Mouse (Mus musculus) spleen, postnatal 36 days (tissue): Measurements from ENCODE around the gene Lsr.
"Not testable (repeated sequence)": the region's sequence is repeated elsewhere in the genome, so short reads cannot be mapped to it uniquely, and the experiment has no call there.

Source experiments
- DNase-seq, 2 experiments: peaks; one replicate each; pipeline ENCODE4 v3.0.0; 2022; ENCODE audit warnings: low spot score in 2 of 2, mixed read lengths in 1 of 2

Gene Lsr

DNA sequence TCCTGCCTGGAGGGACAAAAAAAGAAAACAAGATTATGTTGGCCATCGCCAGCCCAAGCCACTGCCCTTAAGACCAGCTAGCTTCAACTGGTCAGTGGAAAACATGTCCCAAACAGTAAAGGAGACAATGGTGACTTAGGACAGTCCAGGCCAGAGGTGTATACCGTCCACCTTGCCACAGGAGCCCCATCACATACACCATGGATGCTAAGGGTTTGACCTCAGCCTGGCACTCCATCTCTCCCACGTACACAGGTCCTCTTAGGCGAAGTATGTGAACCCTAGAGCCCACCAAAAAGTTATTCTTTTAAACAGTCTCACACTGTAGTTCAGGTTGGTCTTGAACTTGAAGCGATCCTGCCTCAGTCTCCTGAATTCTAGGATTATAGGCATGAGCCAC lies 10.4 kb downstream of the Lsr start:
- DNase-seq: no peak

DNA sequence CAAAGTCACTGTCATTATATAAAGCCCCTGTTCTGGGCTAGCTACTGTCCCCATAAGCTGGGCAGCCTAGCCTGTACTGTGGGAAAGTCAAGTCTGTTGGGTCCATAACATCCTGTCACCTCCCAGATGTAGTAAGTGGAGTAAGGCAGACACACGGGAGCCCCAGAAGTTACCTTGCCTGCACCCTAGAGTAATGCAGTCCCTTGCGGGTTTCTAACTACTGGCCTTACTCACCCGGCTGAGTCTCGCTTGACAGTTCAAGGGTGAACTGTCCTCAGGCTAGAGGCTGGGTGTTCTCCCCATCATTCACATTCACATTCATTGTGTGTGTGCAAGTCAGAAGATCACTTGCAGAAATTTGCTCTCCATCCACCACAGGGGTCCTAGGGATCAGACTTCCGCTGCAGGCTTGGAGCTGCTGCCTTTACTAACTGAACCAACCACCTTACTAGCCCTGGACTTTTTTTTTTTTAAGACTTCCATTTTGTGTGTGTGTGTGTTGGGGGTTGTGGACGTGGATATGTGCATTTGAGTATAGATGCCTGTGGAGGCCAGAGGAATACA lies 13.4 kb downstream of the Lsr start:
- DNase-seq: no peak

GRCm38 (mm10) chr7:30958866-30959487 lies 14.3 kb downstream of the Lsr start:
- no peak for DNase-seq

GRCm38 (mm10) chr7:30958109-30958865 lies 15.0 kb downstream of the Lsr start:
- DNase-seq: peak in 1 of 2 experiments; percentile 14

DNA sequence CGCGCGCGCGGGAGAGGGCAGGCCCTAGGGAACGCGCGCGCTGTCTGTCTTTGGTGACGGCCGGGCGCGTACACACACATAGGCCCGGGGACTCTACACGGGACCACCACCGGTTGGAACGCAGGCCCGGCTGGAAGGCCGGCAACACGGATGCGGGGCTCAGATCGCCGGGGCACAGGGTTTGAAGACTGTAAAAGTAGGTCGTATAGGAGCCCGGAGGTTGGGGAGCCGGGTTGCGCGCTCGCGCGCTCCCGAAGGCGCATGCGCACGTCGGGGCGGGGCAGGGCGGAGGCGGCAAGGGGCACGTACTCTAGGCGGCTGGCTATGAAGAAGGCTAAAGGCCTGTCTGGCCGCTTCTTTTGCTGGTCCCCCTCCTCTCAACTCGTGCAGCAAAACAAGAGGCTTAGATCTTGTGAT lies 15.9 kb downstream of the Lsr start:
- DNase-seq: peak; percentile 89 to 90

DNA sequence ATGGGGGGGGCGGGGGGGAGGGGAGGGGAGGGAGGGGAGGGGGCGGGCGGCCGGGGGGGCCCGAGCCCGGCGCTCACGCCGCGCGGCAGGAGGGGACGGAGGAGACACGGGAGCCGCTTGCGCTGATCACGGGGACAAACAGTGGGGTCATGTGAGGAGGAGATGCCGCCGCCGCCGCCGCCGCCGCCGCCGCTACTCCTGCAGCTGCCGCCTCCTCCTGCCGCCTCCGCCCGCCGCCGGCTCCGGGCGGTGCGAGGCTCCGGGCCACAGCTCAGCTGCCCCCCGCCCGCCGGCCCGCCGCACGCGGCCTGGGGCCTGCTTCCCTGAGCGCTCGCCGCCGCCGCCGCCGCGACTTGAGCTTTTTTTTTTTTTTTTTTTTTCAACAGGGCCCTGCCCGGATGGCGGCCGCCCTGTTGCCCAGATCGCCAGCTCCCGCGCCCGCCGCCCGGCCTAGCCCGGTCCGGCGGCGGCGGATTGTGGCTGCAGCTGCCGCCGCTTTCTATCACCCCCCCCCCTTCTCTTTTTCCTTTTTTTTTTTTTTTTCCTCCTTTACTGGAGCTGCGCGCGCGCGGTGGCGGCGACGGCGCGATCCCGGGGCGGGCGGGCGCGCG lies 16.4 kb downstream of the Lsr start, which contains the start of gene Usf2:
TSS of gene Usf2 (minus strand) at position 48 of the 611 bp plus-strand sequence.
- peak; percentile 81 to 84 for DNase-seq

GRCm38 (mm10) chr7:30956357-30956751 lies 16.9 kb downstream of the Lsr start:
- no peak for DNase-seq

- peak; percentile 79 to 84 for DNase-seq
Measured at GRCm38 (mm10) chr7:30955584-30956356, 17.5 kb downstream of the Lsr start.

- DNase-seq: no peak
Measured at GRCm38 (mm10) chr7:30954971-30955520, 18.2 kb downstream of the Lsr start.

- DNase-seq: no peak
Measured at GRCm38 (mm10) chr7:30954036-30954435, 19.2 kb downstream of the Lsr start.

DNA sequence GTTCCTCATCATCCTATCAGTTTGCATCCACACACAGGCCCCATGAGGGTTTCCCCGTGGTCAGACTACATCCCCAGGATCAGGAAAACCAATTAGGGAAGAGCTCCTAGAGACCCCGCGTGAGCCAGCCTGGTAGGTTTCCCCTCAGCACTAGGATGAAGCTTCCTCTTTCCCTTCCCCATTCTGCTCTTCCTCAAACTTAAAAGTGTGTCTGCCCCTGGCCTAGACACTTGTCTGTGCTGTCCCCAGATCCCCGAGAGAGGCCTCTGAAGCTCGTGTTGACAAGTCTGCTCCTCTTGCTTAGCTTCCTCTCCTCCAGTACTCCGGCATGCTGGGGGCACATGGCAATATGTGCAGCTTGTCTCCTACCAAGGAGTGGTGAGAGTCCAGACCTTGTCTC lies 19.8 kb downstream of the Lsr start:
- peak; percentile 51 to 62 for DNase-seq

DNA sequence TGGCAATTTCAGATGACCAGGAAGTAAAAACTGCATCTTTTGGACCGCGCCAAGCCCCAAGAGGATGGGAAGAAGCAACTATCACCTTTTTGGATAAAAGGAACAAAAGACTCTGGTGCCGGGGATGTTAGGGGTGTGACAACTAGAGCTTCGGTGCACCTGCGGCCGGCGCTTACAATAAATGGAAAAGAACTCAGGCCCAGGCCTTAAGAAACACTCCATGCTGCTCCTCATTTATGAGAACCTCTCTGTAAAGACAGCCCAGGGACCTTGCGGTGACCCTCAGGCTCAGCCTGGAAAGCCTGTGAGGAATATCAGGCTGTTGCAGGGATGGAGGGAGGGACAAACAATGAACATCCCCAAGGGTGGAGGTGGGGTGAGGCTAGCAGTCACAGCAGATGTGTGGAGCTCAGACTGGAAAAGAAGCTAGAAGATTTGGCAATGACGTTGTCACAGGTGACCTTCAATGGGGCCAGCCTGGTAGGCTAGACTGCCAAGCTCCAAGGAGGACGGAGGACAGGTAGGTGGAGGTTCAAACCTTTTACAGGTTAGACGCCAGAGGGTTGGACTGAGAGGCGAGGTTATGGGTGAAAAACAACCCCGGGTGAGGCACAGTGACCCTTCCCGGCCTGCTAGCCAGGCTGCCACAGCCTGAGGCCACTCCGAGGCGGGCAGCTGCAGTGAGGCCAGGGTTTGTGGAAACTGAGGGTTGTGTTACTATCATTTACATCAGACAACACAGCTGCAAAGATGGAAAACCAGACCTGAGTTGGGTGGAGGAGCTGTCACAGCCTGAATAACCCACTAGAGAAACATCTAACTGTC lies 20.6 kb downstream of the Lsr start:
- no peak for DNase-seq

- not testable (repeated sequence) for DNase-seq
Measured at GRCm38 (mm10) chr7:30949902-30950301, 23.4 kb downstream of the Lsr start.

GRCm38 (mm10) chr7:30945876-30946275 lies 27.4 kb downstream of the Lsr start:
- no peak for DNase-seq

- not testable (repeated sequence) for DNase-seq
Measured at GRCm38 (mm10) chr7:30945466-30945865, 27.8 kb downstream of the Lsr start.

DNA sequence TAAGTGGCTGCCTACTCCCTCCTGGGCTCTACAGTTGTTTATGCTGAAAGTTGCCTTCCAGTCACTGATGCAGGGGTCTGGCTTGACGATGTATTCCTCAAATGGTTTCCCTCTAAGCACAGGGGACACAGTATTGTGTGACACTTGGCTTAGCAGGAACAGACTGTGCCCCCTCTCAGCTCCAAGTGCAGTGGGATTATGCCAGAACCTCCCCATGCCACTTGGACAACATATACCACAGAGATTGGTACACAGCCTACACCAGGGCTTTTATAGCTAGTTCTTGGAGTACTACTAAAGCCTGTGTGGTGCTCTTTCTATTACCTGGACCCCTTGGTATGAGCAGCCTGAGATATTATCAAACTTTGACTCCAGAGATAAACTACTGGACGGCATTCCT lies 28.6 kb downstream of the Lsr start:
- DNase-seq: not testable (repeated sequence)

GRCm38 (mm10) chr7:30943909-30944635 lies 29.2 kb downstream of the Lsr start, which contains the start of gene Hamp:
Hamp (minus strand) TSS chr7:30944032.
- no peak for DNase-seq

- DNase-seq: not testable (repeated sequence)
Measured at GRCm38 (mm10) chr7:30942365-30942764, 30.9 kb downstream of the Lsr start.

DNA sequence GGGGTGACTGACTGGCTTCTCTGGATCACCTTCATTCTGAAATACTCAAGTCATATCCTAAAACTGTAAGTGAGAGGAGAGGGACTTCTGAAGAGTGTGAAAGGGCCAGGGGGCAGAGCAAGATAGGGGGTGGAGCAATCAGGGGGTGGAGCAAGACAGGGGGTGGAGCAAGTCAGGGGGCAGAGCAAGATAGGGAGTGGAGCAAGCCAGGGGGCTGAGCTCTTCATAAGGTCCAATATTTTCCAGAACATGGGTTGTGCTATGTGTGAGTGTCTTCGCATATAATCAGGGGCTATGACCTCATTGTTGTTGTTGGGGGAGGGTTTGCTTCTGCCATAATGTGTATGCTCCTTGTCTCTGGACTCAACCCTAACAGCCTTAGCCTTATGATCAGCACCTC lies 33.2 kb downstream of the Lsr start:
- not testable (repeated sequence) for DNase-seq
